10 mouse cellular contexts compared by ENCODE assay signal in the genomic region with DNA sequence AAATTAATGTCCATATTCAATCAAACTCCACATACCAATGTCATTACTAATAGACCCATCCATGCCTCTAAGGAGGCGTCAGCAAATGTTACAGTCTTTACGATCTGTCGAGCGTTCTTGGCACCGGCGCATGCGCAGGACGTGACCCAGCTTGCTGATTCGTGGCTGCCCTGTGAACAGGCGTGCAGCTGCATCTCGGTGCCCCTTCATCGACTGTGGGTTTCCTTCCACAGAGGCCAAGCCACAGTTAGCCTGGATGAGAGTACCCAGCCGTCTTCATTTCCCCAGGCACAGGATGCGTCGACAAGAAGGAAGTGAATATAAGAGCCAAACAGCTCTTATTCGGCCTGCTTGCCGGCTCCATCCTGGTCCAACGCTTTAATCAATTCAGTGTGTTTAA.
DNase-seq lines count a peak whose midpoint lies in the region; ATAC-seq and TF ChIP-seq lines count a peak whose summit lies in the region.
"Had no signal": no experiment of that assay in that cellular context is flagged by ENCODE, and none has a peak within 500 bp of the region (broad histone marks: within the 10 kb centered on the region; RNA-seq: fewer than 3 reads in every experiment).

No protein-coding gene starts in this region.

- no peak overlapping the region for H3K9ac ChIP-seq in limb, embryonic 13.5 days
- H3K9ac ChIP-seq: neural tube, embryonic 13.5 days had no signal

- H3K36me3 ChIP-seq in limb, embryonic 13.5 days: no peaks in the 10 kb centered on the region
- H3K36me3 ChIP-seq in spleen, adult 2 months (ENCODE audit: control insufficient read depth, insufficient read depth, low read length): no peaks in the 10 kb centered on the region
- H3K36me3 ChIP-seq: neural tube, embryonic 13.5 days had no signal

- no peak overlapping the region for H3K4me3 ChIP-seq in limb, embryonic 13.5 days
- peak overlapping the region; percentile 32; the same call in 1 of the 2 replicates for H3K4me3 ChIP-seq in spleen, adult 2 months (ENCODE audit: extremely low read depth, insufficient read depth, insufficient read length)
- H3K4me3 ChIP-seq: neural tube, embryonic 13.5 days had no signal

- WGBS in limb, embryonic 13.5 days: 38% methylated on average over 18 of the region's 18 CpGs
- WGBS in spleen, adult 2 months: 9% methylated on average over 18 of the region's 18 CpGs

- DNase-seq in heart, postnatal 10 days: peak; percentile 25 to 26
- DNase-seq in heart, adult 8-10 months (ENCODE audit: low spot score): no peak
- DNase-seq in T-cell, adult 2 months (ENCODE audit: low spot score): peak; percentile 66
- DNase-seq in spleen, adult 2 months (ENCODE audit: low read depth in 1 of 2, low spot score in 2 of 2): peak; percentile 47 to 54
- DNase-seq in cerebellum, adult 9-11 months: no peak
- DNase-seq in adrenal gland, postnatal 4 days (ENCODE audit: low spot score in 2 of 2): no peak
- DNase-seq in c-Kit-positive CD71-positive TER-119-positive erythroid progenitor cells, embryonic 14.5 days (ENCODE audit: low spot score): no peak
- DNase-seq: adrenal gland, adult 8-10 months had no signal

- H3K4me2 ChIP-seq in limb, embryonic 13.5 days (replicated peaks): peak overlapping the region; percentile 34
- H3K4me2 ChIP-seq: neural tube, embryonic 13.5 days had no signal

- H3K27me3 ChIP-seq in limb, embryonic 13.5 days: no peaks in the 10 kb centered on the region
- no peaks in the 10 kb centered on the region for H3K27me3 ChIP-seq in spleen, adult 2 months (ENCODE audit: control insufficient read depth, insufficient read depth, low read length)
- H3K27me3 ChIP-seq: neural tube, embryonic 13.5 days had no signal

- no peak for ATAC-seq in limb, embryonic 13.5 days (ENCODE audit: low FRiP score, low read depth)

- no peak overlapping the region; the same call in 1 of the 2 replicates for H3K27ac ChIP-seq in limb, embryonic 13.5 days
- H3K27ac ChIP-seq in spleen, adult 2 months (ENCODE audit: insufficient read depth, low read length): peak overlapping the region; percentile 17; the same call in 1 of the 2 replicates
- H3K27ac ChIP-seq: neural tube, embryonic 13.5 days had no signal

- no peak for TF ChIP-seq POLR2A in spleen, adult 2 months (IDR thresholded peaks at IDR 0.05; ENCODE audit: low read depth, low read length)

- H3K4me1 ChIP-seq in limb, embryonic 13.5 days: peaks cover 12% of the 10 kb centered on the region
- H3K4me1 ChIP-seq in spleen, adult 2 months (ENCODE audit: control insufficient read depth, insufficient read depth, insufficient read length): peaks cover 35% of the 10 kb centered on the region
- H3K4me1 ChIP-seq: neural tube, embryonic 13.5 days had no signal

- TF ChIP-seq CTCF in spleen, adult 2 months (IDR thresholded peaks at IDR 0.05; ENCODE audit: extremely low read depth, insufficient read depth, insufficient read length, insufficient replicate concordance): no peak

- no peaks in the 10 kb centered on the region for H3K9me3 ChIP-seq in limb, embryonic 13.5 days
- H3K9me3 ChIP-seq: neural tube, embryonic 13.5 days had no signal

- intact Hi-C loops in heart, postnatal 10 days (cut with DNase I): no loop called here

Comparison
In these comparisons a context has a peak if more than half of its experiments do, and no peak if none do; other contexts are left out.
1. DNase-seq: peak in heart, postnatal 10 days (2 of 2), T-cell, adult 2 months (single experiment) and spleen, adult 2 months (2 of 2); none in heart, adult 8-10 months (single experiment), cerebellum, adult 9-11 months (single experiment), adrenal gland, postnatal 4 days (0 of 2) and c-Kit-positive CD71-positive TER-119-positive erythroid progenitor cells, embryonic 14.5 days (single experiment).